Mouse (Mus musculus): ENCODE data around the gene Dgcr2. TPM values are rescaled to one million over a fixed set of nuclear protein-coding genes. Genes with fewer than 3 reads are reported as not detected.

Dgcr2 gene
- total RNA-seq, 1 experiment: 78.0 TPM

- Histone ChIP-seq H3K36me3 (ENCODE audit: control insufficient read depth, insufficient read depth, low read length, poor library complexity, severe bottlenecking) (peaks cover 19% of the 10 kb centered on the region), H3K9me3 (ENCODE audit: control insufficient read depth, insufficient read depth, low read depth, low read length) (no peaks in the 10 kb centered on the region), H3K4me1 (ENCODE audit: control insufficient read depth in 2 of 2, insufficient read depth in 2 of 2, low read length in 2 of 2, poor library complexity in 1 of 2) (no peaks in the 10 kb centered on the region), H3K4me3 (ENCODE audit: insufficient read depth in 1 of 2, low read depth in 1 of 2, low read length in 2 of 2, poor library complexity in 1 of 2, severe bottlenecking in 1 of 2) (no peak within 1 kb of the TSS), H3K9ac (ENCODE audit: insufficient read depth, low read depth, low read length, poor library complexity, severe bottlenecking) (no peak within 1 kb of the TSS), H3K27ac (ENCODE audit: insufficient read depth, low read depth, low read length, poor library complexity, severe bottlenecking) (no peak within 1 kb of the TSS)
- TF ChIP-seq MAFK (IDR thresholded peaks at IDR 0.05; ENCODE audit: insufficient read depth, low read depth, low read length) (no peak), ZC3H11A (IDR thresholded peaks at IDR 0.05; ENCODE audit: borderline replicate concordance, low read depth, low read length) (no peak), HCFC1 (IDR thresholded peaks at IDR 0.05; ENCODE audit: borderline replicate concordance, insufficient read depth, low read length) (no peak), ZNF384 (IDR thresholded peaks at IDR 0.05; ENCODE audit: low read depth, low read length) (no peak)
- in situ Hi-C loops (cut with MboI; ENCODE audit: low sequenced_read_pairs in 2 of 2, unreplicated experiment in 2 of 2): no loop called here
- DNase-seq (ENCODE audit: low read depth, low spot score): no peak
These were observed 60.3 kb downstream of the Dgcr2 start, which contains the start of gene Car15 for GRCm38 (mm10) chr16:17838051-17838450. Gene Car15 (minus strand): TSS chr16:17838364.

DNA sequence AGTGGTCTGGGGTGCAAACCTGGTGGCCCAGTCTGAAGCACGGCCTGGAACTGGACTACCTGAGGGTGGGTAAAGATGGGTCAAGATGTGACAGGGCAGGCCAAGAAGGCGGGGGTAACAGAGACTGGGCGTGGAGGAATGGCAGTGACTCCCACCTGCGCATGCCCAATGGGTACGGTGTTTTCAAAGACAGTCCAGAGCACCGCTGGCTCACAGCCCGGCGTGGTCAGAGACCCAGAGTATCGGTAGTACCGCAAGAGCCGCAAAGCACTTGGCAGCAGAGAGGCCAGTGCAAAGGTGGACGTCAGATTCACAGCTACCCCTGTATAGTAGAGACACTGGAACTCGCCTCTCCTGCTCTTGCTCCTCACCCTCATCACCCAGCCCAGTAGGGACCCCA, 62.9 kb downstream of the Dgcr2 start:
- no peaks in the 10 kb centered on the region for H3K9me3 ChIP-seq (ENCODE audit: control insufficient read depth, insufficient read depth, low read depth, low read length)
- no peak for DNase-seq (ENCODE audit: low read depth, low spot score)
- no peak overlapping the region for H3K27ac ChIP-seq (ENCODE audit: insufficient read depth, low read depth, low read length, poor library complexity, severe bottlenecking)
- H3K36me3 ChIP-seq (ENCODE audit: control insufficient read depth, insufficient read depth, low read length, poor library complexity, severe bottlenecking): no peaks in the 10 kb centered on the region
- H3K4me1 ChIP-seq (ENCODE audit: control insufficient read depth in 2 of 2, insufficient read depth in 2 of 2, low read length in 2 of 2, poor library complexity in 1 of 2): no peaks in the 10 kb centered on the region
- no peak overlapping the region for H3K4me3 ChIP-seq (ENCODE audit: insufficient read depth in 1 of 2, low read depth in 1 of 2, low read length in 2 of 2, poor library complexity in 1 of 2, severe bottlenecking in 1 of 2)
- H3K9ac ChIP-seq (ENCODE audit: insufficient read depth, low read depth, low read length, poor library complexity, severe bottlenecking): no peak overlapping the region
- in situ Hi-C loops (cut with MboI; ENCODE audit: low sequenced_read_pairs in 2 of 2, unreplicated experiment in 2 of 2): no loop called here
- no peak for TF ChIP-seq CHD2 (IDR thresholded peaks at IDR 0.05; ENCODE audit: low read depth, low read length)
- TF ChIP-seq ZC3H11A (IDR thresholded peaks at IDR 0.05; ENCODE audit: borderline replicate concordance, low read depth, low read length): no peak
- TF ChIP-seq MAFK (IDR thresholded peaks at IDR 0.05; ENCODE audit: insufficient read depth, low read depth, low read length): no peak
- no peak for TF ChIP-seq HCFC1 (IDR thresholded peaks at IDR 0.05; ENCODE audit: borderline replicate concordance, insufficient read depth, low read length)

- TF ChIP-seq CHD2 (IDR thresholded peaks at IDR 0.05; ENCODE audit: low read depth, low read length) (no peak), ZNF384 (IDR thresholded peaks at IDR 0.05; ENCODE audit: low read depth, low read length) (no peak), HCFC1 (IDR thresholded peaks at IDR 0.05; ENCODE audit: borderline replicate concordance, insufficient read depth, low read length) (no peak), MAFK (IDR thresholded peaks at IDR 0.05; ENCODE audit: insufficient read depth, low read depth, low read length) (no peak), ZC3H11A (IDR thresholded peaks at IDR 0.05; ENCODE audit: borderline replicate concordance, low read depth, low read length) (no peak)
- no peak for DNase-seq (ENCODE audit: low read depth, low spot score)
- in situ Hi-C loops (cut with MboI; ENCODE audit: low sequenced_read_pairs in 2 of 2, unreplicated experiment in 2 of 2): no loop called here
- H3K9ac ChIP-seq (ENCODE audit: insufficient read depth, low read depth, low read length, poor library complexity, severe bottlenecking): no peak overlapping the region
- no peaks in the 10 kb centered on the region for H3K36me3 ChIP-seq (ENCODE audit: control insufficient read depth, insufficient read depth, low read length, poor library complexity, severe bottlenecking)
- no peak overlapping the region for H3K27ac ChIP-seq (ENCODE audit: insufficient read depth, low read depth, low read length, poor library complexity, severe bottlenecking)
- H3K4me1 ChIP-seq (ENCODE audit: control insufficient read depth in 2 of 2, insufficient read depth in 2 of 2, low read length in 2 of 2, poor library complexity in 1 of 2): no peaks in the 10 kb centered on the region
- peak overlapping the region in 1 of 2 experiments; percentile 71; a peak in 1 of 4 replicates for H3K4me3 ChIP-seq (ENCODE audit: insufficient read depth in 1 of 2, low read depth in 1 of 2, low read length in 2 of 2, poor library complexity in 1 of 2, severe bottlenecking in 1 of 2)
- H3K9me3 ChIP-seq (ENCODE audit: control insufficient read depth, insufficient read depth, low read depth, low read length): no peaks in the 10 kb centered on the region
These were observed 63.8 kb downstream of the Dgcr2 start for GRCm38 (mm10) chr16:17834543-17834942.

DNA sequence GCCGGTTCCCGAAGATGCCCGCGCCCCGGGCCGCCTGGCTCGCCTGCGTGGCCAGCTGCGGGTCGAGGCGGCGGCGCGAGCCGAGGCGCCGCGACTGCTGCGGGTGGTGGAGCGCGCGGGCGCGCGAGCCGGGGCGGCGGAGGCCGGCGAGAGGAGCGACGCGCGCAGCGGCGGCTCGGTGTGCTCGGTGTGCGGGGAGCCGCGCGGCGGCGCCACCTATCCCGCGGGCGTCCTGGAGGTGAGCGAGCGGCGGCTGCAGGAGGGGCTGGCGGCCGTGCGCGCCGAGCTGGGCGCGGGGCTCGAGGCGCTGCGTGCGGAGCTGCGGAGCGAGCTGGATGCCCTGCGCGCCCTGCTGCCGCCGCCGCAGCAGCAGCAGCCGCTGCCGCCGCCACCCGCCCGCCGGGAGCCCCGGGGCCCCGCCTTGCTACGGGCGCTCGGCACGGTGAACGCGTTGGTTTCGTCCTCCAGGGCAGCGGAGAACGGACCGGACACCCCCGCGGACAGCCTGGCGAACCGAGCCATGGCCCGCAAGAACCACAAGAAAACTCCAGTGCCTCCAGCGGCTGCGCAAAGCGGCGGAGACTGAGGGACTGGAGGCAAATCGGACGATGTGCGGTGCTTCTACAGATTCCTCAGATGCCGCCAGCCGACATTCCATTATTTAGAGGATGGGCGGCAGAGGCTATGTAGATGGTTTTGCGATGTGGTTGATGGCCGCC, 64.5 kb downstream of the Dgcr2 start:
- H3K36me3 ChIP-seq (ENCODE audit: control insufficient read depth, insufficient read depth, low read length, poor library complexity, severe bottlenecking): no peaks in the 10 kb centered on the region
- no peaks in the 10 kb centered on the region for H3K9me3 ChIP-seq (ENCODE audit: control insufficient read depth, insufficient read depth, low read depth, low read length)
- TF ChIP-seq HCFC1 (IDR thresholded peaks at IDR 0.05; ENCODE audit: borderline replicate concordance, insufficient read depth, low read length) (no peak), ZNF384 (IDR thresholded peaks at IDR 0.05; ENCODE audit: low read depth, low read length) (no peak)
- peak overlapping the region; percentile 71 to 72 for H3K4me3 ChIP-seq (ENCODE audit: insufficient read depth in 1 of 2, low read depth in 1 of 2, low read length in 2 of 2, poor library complexity in 1 of 2, severe bottlenecking in 1 of 2)
- no peak for DNase-seq (ENCODE audit: low read depth, low spot score)
- peaks cover 0 to under 1% of the 10 kb centered on the region in 2 experiments; a peak in 1 of 4 replicates for H3K4me1 ChIP-seq (ENCODE audit: control insufficient read depth in 2 of 2, insufficient read depth in 2 of 2, low read length in 2 of 2, poor library complexity in 1 of 2)
- no peak overlapping the region for H3K27ac ChIP-seq (ENCODE audit: insufficient read depth, low read depth, low read length, poor library complexity, severe bottlenecking)
- in situ Hi-C loops (cut with MboI; ENCODE audit: low sequenced_read_pairs in 2 of 2, unreplicated experiment in 2 of 2): no loop called here
- H3K9ac ChIP-seq (ENCODE audit: insufficient read depth, low read depth, low read length, poor library complexity, severe bottlenecking): peak overlapping the region; percentile 72

DNA sequence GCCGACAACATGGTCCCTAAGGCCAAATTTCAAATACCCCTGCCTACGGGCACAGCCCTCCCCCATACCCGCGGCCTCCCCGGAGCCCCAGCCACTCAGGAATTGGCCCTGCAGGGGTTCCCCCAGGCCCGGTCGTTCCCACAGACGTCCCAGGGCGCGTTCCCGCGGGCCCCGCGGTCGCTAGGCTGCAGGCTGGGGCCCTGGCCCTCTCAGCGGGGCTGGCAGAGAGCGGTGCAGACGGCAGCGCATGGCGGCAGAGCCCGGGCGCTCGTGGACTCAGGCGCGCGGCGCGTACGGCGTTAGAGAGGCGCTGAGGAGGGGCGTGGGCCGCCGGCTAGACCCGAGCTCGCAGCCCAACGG, 65.1 kb downstream of the Dgcr2 start:
- H3K4me3 ChIP-seq (ENCODE audit: insufficient read depth in 1 of 2, low read depth in 1 of 2, low read length in 2 of 2, poor library complexity in 1 of 2, severe bottlenecking in 1 of 2): peak overlapping the region; percentile 66 to 72
- peak overlapping the region; percentile 72 for H3K9ac ChIP-seq (ENCODE audit: insufficient read depth, low read depth, low read length, poor library complexity, severe bottlenecking)
- TF ChIP-seq HCFC1 (IDR thresholded peaks at IDR 0.05; ENCODE audit: borderline replicate concordance, insufficient read depth, low read length): no peak
- no peak for TF ChIP-seq ZNF384 (IDR thresholded peaks at IDR 0.05; ENCODE audit: low read depth, low read length)
- no peak for TF ChIP-seq ZC3H11A (IDR thresholded peaks at IDR 0.05; ENCODE audit: borderline replicate concordance, low read depth, low read length)
- no peak for TF ChIP-seq MAFK (IDR thresholded peaks at IDR 0.05; ENCODE audit: insufficient read depth, low read depth, low read length)
- no peak for TF ChIP-seq CHD2 (IDR thresholded peaks at IDR 0.05; ENCODE audit: low read depth, low read length)
- peaks cover 0 to 2% of the 10 kb centered on the region in 2 experiments; a peak in 1 of 4 replicates for H3K4me1 ChIP-seq (ENCODE audit: control insufficient read depth in 2 of 2, insufficient read depth in 2 of 2, low read length in 2 of 2, poor library complexity in 1 of 2)
- no peaks in the 10 kb centered on the region for H3K9me3 ChIP-seq (ENCODE audit: control insufficient read depth, insufficient read depth, low read depth, low read length)
- H3K27ac ChIP-seq (ENCODE audit: insufficient read depth, low read depth, low read length, poor library complexity, severe bottlenecking): no peak overlapping the region
- DNase-seq (ENCODE audit: low read depth, low spot score): no peak
- no peaks in the 10 kb centered on the region for H3K36me3 ChIP-seq (ENCODE audit: control insufficient read depth, insufficient read depth, low read length, poor library complexity, severe bottlenecking)
- in situ Hi-C loops (cut with MboI; ENCODE audit: low sequenced_read_pairs in 2 of 2, unreplicated experiment in 2 of 2): no loop called here
